Mouse (Mus musculus) lung, postnatal 36 days (tissue): ENCODE data around the gene Chd3.
"Not testable (repeated sequence)": the region's sequence is repeated elsewhere in the genome, so short reads cannot be mapped to it uniquely, and the experiment has no call there.

Experiments used
- DNase-seq: peaks from one replicate; pipeline ENCODE4 v3.0.0; 2022; ENCODE audit warnings: mixed read lengths

The Chd3 gene

DNA sequence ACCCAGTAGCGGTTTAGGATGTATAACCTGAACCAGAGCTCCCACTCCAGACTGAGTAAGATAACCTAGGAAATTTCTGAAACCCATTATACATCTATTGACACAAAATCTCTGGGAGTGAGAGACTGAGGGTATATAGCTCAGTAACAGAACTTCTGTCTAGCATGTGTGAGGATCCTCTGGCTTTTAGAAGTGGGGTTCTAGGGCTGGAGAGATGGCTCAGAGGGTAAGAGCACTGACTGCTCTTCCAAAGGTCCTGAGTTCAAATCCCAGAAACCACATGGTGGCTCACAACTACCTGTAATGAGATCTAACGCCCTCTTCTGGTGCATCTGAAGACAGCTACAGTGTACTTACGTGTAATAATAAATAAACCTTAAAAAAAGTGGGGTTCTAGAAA is 51.2 kb downstream of the Chd3 start:
- DNase-seq = not testable (repeated sequence)

DNA sequence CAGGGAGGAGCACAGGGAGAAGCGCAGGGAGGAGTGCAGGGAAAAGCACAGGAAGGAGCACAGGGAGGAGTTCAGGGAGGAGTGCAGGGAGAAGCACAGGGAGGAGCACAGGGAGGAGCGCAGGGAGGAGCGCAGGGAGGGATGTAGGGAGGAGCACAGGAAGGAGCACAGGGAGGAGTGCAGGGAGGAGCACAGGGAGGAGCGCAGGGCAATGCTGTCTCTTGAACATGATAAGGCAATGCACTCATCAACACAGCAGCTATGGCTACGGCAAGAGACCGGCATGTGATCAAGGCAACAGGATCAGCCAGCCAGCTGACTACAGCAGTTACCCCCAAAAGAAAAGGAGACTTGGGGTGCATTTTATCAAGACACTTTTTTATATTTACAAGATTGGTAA is 52.8 kb downstream of the Chd3 start:
- no peak for DNase-seq

DNA sequence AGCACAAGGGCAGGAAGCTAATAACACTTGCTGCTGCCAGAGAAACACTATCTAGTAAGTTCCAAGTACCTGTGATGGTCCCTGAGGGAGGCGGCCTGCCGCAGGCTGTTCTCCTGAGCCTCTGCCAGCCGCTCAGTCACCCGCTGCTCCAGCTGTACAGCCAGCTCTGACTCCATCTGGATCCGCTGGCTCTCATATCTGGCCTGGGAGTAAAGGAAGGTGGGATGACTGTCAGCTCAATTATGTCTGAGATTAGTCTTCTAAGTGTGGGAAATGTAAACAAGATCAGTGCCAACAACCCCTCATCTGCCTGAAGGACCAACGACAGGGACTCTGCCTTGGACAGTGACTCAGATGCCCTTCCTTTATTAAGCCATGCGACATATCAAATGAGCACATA is 57.9 kb downstream of the Chd3 start:
- DNase-seq = no peak

DNA sequence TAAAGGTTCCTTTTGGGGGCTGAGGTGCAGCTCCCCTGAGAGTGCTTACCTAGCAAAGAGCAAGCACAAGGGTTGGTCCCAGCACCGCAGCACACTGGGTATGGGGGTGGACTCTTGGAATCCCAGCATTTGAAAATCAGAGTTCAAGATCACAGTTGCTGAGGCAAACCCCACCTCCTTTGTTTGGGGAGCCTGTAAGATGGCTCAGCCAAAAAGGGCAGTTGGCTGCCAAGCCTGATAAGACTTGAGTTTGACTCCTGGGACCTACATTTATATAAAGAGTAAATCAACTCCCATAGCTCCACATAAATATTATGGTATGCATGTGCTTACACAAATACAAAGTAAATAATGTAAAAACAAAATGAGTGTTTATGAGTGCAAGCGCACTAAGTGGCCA is 63.2 kb downstream of the Chd3 start:
- DNase-seq = no peak

DNA sequence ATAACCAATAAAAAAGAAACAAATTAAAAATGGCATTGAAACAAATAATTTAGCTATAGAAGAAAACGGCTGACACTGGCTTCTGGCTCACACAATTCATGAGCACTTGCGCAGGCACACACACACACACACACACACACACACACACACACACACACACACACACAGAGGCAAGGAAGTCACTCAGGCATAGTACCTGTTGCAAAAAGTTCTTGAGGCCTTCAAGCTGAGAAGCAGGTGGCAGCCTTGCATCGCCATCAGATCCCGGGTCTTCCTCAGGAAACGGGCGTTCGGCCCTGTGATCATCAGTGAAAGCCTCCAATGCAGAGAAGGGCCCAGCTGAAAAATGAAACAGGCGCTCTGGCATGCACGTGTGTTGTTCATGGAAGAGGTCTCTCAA is 63.9 kb downstream of the Chd3 start:
- DNase-seq = no peak

DNA sequence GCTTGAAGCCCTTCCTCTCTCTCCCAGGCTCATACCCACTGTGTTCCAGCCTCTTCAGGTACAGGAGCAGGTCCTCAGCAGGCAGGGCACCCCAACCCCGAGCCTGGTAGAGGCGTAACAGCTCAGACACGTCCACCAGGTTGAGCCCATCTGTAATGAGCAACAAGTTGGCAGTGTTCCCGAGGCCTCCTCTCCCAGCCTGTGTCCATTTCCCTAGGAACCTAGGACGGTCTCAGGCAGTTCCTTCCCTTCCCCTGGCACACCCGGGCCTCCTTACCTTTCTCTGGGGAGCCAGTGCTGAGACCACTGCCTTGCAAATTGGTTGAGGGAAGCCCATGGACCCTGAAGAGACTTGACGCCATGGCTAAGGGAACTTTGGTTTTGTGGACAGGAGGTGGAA is 66.4 kb downstream of the Chd3 start:
- DNase-seq = no peak

DNA sequence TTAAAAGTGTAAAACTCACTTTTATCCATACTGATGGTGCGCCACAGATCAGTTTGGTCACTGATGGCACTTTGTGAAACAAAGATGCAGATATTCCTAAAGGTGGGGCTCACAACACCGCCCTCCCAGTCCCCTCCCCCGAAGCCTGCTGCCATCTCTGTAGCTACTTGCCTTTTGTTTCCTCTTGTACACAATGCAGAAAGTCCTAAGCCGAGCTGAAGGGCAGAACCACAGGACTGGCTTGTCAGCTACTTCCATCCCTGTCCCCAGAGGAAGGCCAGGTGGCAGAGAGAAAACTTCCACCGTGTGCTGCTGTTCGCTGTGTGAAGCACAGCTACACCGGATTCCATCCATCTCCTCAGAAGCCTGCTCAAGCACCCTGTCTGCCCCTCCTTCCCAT is 71.0 kb downstream of the Chd3 start:
- no peak for DNase-seq

DNA sequence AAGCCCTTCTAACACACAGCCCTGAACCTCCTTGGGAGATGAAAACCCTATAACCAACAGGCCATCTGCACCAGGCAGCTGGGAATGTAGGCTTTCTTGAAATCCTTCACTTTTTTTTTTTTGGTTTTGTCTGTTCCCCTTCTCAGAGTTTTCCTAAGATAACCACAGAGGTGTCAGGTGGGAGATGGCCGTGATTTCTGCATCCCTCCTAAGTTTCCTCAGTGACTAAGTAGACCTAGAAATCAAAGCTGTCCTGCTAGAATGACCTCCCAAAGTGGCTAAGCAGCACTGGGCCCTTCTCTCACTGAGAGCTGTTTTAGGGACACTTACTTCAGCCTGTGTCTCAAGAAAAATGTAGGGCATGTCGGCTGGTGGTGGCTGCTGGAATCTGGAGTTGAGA is 71.4 kb downstream of the Chd3 start:
- DNase-seq = no peak

DNA sequence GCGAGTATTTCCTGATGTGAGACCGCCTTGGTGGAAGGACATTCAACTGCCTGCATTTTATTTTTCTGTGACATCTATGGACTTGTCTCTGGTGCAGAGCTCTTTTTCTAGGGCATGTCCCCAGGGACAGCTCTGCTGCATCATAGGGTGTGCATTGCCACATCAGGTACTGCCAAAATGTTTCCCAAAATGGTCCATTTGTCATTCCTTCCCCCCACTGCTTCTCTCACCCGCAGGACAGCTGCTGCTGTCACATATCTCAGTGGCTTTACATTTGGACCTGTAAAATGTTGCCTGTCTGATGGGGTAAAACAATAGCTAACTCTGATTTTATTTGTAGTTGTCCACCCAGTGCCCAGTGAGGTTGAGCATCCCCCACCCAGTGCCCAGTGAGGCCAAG is 73.9 kb downstream of the Chd3 start:
- no peak for DNase-seq
